Mouse (Mus musculus): ENCODE measurements around the gene Nol11. TPM values are rescaled to one million over a fixed set of nuclear protein-coding genes. Genes with fewer than 3 reads are reported as not detected.
A peak's percentile ranks its signal among the peaks of the same experiment; 100 is the strongest.
"Not testable (repeated sequence)": the region's sequence is repeated elsewhere in the genome, so short reads cannot be mapped to it uniquely, and the experiment has no call there.

The Nol11 gene
- polyA plus RNA-seq, 1 experiment from 2014 or later = 57.7 TPM

DNA sequence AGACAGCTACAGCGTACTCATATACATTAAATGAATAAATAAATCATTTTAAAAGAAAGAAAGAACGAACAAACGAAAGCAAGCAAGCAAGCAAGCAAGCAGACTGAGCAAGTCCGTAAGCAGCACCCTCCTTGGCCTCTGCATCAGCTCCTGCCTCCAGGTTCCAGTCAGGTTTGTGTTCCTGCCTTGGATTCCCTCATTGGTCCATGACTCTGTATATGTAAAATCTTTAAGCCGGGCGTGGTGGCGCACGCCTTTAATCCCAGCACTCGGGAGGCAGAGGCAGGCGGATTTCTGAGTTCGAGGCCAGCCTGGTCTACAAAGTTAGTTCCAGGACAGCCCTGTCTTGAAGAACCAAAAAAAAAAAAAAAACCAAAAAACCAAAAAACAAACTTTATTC, 45.2 kb downstream of the Nol11 start:
- H3K4me1 ChIP-seq (ENCODE audit: control insufficient read depth, insufficient read depth, low read length); ATAC-seq (ENCODE audit: low FRiP score, low TSS enrichment); H3K9me3 ChIP-seq (ENCODE audit: control insufficient read depth, low read length); H3K27ac ChIP-seq (replicated peaks; ENCODE audit: low read depth, low read length); DNase-seq; H3K9ac ChIP-seq (replicated peaks; ENCODE audit: low read length); H3K4me3 ChIP-seq (replicated peaks; ENCODE audit: low read depth, low read length); H3K36me3 ChIP-seq (ENCODE audit: control insufficient read depth, insufficient read depth, low read length); H3K4me2 ChIP-seq (ENCODE audit: low read length); H3K27me3 ChIP-seq (ENCODE audit: control insufficient read depth, insufficient read depth, low read length): not testable (repeated sequence)
- 94% methylated on average over 11 of the region's 11 CpGs for WGBS

DNA sequence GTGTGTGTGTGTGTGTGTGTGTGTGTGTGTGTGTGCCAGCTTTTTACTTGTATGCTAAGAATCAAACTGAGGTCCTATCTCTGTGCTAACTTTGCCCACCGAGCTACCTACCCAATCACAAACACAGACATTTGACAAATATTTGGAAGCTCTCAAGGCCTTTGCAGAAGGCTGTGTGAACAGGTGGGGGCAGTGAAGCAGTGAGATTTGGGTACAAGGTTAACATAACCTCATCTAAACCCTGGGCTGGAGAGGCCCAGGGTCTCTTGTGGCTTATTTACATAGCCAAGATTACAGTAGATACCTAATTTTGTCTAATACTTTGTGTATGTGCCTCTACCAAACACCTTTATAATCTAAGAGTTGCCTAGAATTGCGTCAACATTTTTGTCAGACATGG, 46.8 kb downstream of the Nol11 start:
- ATAC-seq (ENCODE audit: low FRiP score, low TSS enrichment) (no peak), DNase-seq (no peak)
- H3K4me2 ChIP-seq (ENCODE audit: low read length) = no peak overlapping the region
- H3K36me3 ChIP-seq (ENCODE audit: control insufficient read depth, insufficient read depth, low read length) = no peaks in the 10 kb centered on the region
- 90% methylated on average over 2 of the region's 2 CpGs for WGBS
- H3K4me3 ChIP-seq (replicated peaks; ENCODE audit: low read depth, low read length) = no peak overlapping the region
- no peaks in the 10 kb centered on the region for H3K9me3 ChIP-seq (ENCODE audit: control insufficient read depth, low read length)
- no peak overlapping the region for H3K9ac ChIP-seq (replicated peaks; ENCODE audit: low read length)
- no peak overlapping the region for H3K27ac ChIP-seq (replicated peaks; ENCODE audit: low read depth, low read length)
- H3K27me3 ChIP-seq (ENCODE audit: control insufficient read depth, insufficient read depth, low read length) = no peaks in the 10 kb centered on the region
- H3K4me1 ChIP-seq (ENCODE audit: control insufficient read depth, insufficient read depth, low read length) = no peaks in the 10 kb centered on the region

DNA sequence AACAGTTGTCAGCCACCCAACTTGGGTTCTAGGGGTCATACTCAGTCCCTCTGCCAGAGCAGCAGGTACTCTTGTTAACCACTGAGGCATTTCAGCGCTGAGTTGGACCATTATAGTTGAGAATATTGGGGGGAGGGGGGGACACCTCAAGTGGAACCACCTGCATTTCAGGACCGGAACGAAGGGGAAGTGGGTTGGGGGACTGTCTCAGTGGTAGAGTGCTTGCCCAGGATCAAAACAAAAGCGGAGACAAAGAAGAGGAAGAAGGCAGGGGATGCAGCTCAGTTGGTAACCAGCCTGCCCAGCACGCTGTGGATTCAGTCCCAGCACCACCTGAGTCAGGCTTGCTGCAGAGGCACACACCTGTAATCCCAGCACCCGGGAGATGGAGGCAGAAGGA, 48.4 kb downstream of the Nol11 start:
- no peak overlapping the region for H3K4me2 ChIP-seq (ENCODE audit: low read length)
- WGBS = 26% methylated on average over 6 of the region's 6 CpGs
- DNase-seq (no peak), ATAC-seq (ENCODE audit: low FRiP score, low TSS enrichment) (no peak)
- H3K9ac ChIP-seq (replicated peaks; ENCODE audit: low read length) = no peak overlapping the region
- no peak overlapping the region for H3K27ac ChIP-seq (replicated peaks; ENCODE audit: low read depth, low read length)
- H3K9me3 ChIP-seq (ENCODE audit: control insufficient read depth, low read length) = no peaks in the 10 kb centered on the region
- no peaks in the 10 kb centered on the region for H3K36me3 ChIP-seq (ENCODE audit: control insufficient read depth, insufficient read depth, low read length)
- H3K4me3 ChIP-seq (replicated peaks; ENCODE audit: low read depth, low read length) = no peak overlapping the region
- no peaks in the 10 kb centered on the region for H3K4me1 ChIP-seq (ENCODE audit: control insufficient read depth, insufficient read depth, low read length)
- no peaks in the 10 kb centered on the region for H3K27me3 ChIP-seq (ENCODE audit: control insufficient read depth, insufficient read depth, low read length)

DNA sequence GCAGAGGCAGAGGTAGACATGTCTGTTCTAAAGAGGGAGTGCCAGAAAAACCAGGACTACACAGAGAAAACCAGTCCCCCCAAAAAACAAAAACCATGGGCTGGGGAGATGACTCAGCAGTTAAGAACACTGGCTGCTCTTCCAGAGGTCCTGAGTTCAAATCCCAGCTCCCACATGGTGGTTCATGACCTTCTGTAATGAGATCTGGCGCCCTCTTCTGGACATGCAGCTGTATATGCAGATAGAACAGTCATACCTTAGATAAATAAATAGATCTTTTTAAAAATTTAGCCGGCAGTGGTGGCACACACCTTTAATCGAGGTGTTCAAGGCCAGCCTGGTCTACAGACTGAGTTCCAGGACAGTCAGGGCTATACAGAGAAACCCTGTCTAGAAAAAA, 50.5 kb downstream of the Nol11 start:
- WGBS = 80% methylated on average over 3 of the region's 3 CpGs
- DNase-seq = peak; percentile 18
- ATAC-seq (ENCODE audit: low FRiP score, low TSS enrichment) = no peak

DNA sequence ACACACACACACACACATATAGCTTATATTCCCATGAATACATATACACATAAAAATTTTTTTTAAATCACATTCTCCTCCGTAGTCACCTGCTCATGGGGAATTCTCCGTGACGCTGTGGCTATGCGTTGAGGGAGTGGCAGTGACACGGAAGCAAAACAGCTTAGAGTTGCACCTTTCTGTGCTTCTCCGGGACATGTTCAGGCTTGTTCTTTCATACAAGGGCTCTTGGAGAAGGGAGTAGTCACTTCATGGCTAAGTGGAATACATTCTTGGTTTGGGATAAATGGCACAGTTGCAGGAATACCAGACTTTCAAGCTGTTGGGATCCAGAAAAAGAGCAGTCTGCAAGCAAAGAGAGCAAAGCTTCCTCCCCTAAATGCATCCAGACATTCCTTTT, 51.6 kb downstream of the Nol11 start:
- Histone ChIP-seq H3K4me3 (replicated peaks; ENCODE audit: low read depth, low read length) (no peak overlapping the region), H3K27me3 (ENCODE audit: control insufficient read depth, insufficient read depth, low read length) (no peaks in the 10 kb centered on the region), H3K9ac (replicated peaks; ENCODE audit: low read length) (no peak overlapping the region), H3K4me2 (ENCODE audit: low read length) (no peak overlapping the region), H3K4me1 (ENCODE audit: control insufficient read depth, insufficient read depth, low read length) (0 out of 2 replicates have a peak, but pooled peaks cover 1% of the 10 kb centered on the region), H3K27ac (replicated peaks; ENCODE audit: low read depth, low read length) (no peak overlapping the region), H3K36me3 (ENCODE audit: control insufficient read depth, insufficient read depth, low read length) (no peaks in the 10 kb centered on the region), H3K9me3 (ENCODE audit: control insufficient read depth, low read length) (no peaks in the 10 kb centered on the region)
- no peak for DNase-seq
- 99% methylated on average over 6 of the region's 6 CpGs for WGBS
- no peak for ATAC-seq (ENCODE audit: low FRiP score, low TSS enrichment)

More for the DNA sequence above, 50.5 kb downstream of the Nol11 start:
- Histone ChIP-seq H3K9me3 (ENCODE audit: control insufficient read depth, low read length) (no peaks in the 10 kb centered on the region), H3K27ac (replicated peaks; ENCODE audit: low read depth, low read length) (no peak overlapping the region), H3K4me2 (ENCODE audit: low read length) (no peak overlapping the region), H3K9ac (replicated peaks; ENCODE audit: low read length) (no peak overlapping the region), H3K36me3 (ENCODE audit: control insufficient read depth, insufficient read depth, low read length) (no peaks in the 10 kb centered on the region), H3K4me1 (ENCODE audit: control insufficient read depth, insufficient read depth, low read length) (no peaks in the 10 kb centered on the region), H3K4me3 (replicated peaks; ENCODE audit: low read depth, low read length) (no peak overlapping the region), H3K27me3 (ENCODE audit: control insufficient read depth, insufficient read depth, low read length) (no peaks in the 10 kb centered on the region)

DNA sequence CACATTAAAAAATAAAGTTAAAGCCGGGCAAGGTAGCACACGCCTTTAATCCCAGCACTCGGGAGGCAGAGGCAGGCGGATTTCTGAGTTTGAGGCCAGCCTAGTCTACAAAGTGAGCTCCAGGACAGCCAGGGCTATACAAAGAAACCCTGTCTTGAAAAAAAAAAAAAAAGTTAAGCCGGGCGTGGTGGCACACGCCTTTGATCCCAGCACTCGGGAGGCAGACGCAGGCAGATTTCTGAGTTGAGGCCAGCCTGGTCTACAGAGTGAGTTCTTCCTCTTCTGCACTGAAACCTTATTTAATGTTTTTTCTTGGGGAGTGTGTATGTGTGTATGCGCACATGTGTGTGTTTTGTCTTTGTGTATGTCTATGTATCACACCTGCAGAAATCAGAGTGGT, 52.7 kb downstream of the Nol11 start:
- not testable (repeated sequence) for H3K27me3 ChIP-seq (ENCODE audit: control insufficient read depth, insufficient read depth, low read length); H3K9ac ChIP-seq (replicated peaks; ENCODE audit: low read length); H3K36me3 ChIP-seq (ENCODE audit: control insufficient read depth, insufficient read depth, low read length); DNase-seq; H3K9me3 ChIP-seq (ENCODE audit: control insufficient read depth, low read length); ATAC-seq (ENCODE audit: low FRiP score, low TSS enrichment); H3K27ac ChIP-seq (replicated peaks; ENCODE audit: low read depth, low read length); H3K4me2 ChIP-seq (ENCODE audit: low read length); H3K4me3 ChIP-seq (replicated peaks; ENCODE audit: low read depth, low read length); H3K4me1 ChIP-seq (ENCODE audit: control insufficient read depth, insufficient read depth, low read length)
- 95% methylated on average over 10 of the region's 10 CpGs for WGBS

DNA sequence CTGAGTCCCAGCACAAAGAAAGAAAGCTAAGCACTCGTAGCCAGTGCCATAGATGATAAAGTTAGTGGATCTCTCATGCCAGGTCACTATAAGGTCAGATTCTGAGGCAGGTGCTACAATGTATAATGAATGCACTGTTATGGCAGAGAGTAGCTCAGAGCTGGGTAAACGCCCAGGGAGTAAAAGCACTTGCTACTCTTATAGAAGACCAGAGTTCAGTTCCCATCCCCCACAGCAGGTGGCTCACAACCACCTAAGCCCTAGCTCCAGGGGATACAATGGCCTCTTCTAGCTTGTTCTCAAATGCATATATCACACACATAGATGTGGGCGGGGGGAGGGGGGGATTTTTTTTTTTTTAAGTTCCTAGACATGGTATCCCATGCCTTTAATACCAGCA, 53.4 kb downstream of the Nol11 start:
- Histone ChIP-seq H3K4me3 (replicated peaks; ENCODE audit: low read depth, low read length) (no peak overlapping the region), H3K9me3 (ENCODE audit: control insufficient read depth, low read length) (no peaks in the 10 kb centered on the region), H3K4me1 (ENCODE audit: control insufficient read depth, insufficient read depth, low read length) (0 out of 2 replicates have a peak, but pooled peaks cover 5% of the 10 kb centered on the region), H3K36me3 (ENCODE audit: control insufficient read depth, insufficient read depth, low read length) (no peaks in the 10 kb centered on the region), H3K27ac (replicated peaks; ENCODE audit: low read depth, low read length) (no peak overlapping the region), H3K9ac (replicated peaks; ENCODE audit: low read length) (no peak overlapping the region), H3K4me2 (ENCODE audit: low read length) (no peak overlapping the region), H3K27me3 (ENCODE audit: control insufficient read depth, insufficient read depth, low read length) (no peaks in the 10 kb centered on the region)
- ATAC-seq (ENCODE audit: low FRiP score, low TSS enrichment) = no peak
- no peak for DNase-seq
- WGBS = 59% methylated on average over 3 of the region's 3 CpGs

DNA sequence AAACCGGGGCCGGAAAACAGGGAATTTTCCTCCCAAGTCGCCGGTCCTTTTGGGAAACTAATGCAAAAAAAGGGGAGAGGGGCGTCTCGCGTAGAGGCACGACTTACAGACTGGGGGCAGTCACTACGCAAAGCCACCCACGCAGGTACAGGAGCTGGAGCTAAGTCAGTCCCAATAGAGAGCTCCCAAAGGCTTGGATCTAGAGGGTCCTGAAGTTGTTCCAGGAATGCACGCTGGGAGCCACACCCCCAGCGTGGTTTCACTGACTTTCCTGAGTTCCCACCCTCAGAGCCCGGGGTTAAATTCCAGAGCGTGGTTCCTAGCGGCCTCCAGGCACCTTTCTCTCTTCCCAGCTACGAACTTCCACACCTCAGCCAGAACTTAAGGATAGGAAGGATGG, 56.8 kb downstream of the Nol11 start:
- Histone ChIP-seq H3K9me3 (ENCODE audit: control insufficient read depth, low read length) (no peaks in the 10 kb centered on the region), H3K27me3 (ENCODE audit: control insufficient read depth, insufficient read depth, low read length) (no peaks in the 10 kb centered on the region), H3K4me3 (replicated peaks; ENCODE audit: low read depth, low read length) (peak overlapping the region; percentile 77), H3K27ac (replicated peaks; ENCODE audit: low read depth, low read length) (peak overlapping the region; percentile 98), H3K4me2 (ENCODE audit: low read length) (peak overlapping the region; percentile 88), H3K4me1 (ENCODE audit: control insufficient read depth, insufficient read depth, low read length) (peaks cover 19% of the 10 kb centered on the region), H3K9ac (replicated peaks; ENCODE audit: low read length) (peak overlapping the region; percentile 99), H3K36me3 (ENCODE audit: control insufficient read depth, insufficient read depth, low read length) (no peaks in the 10 kb centered on the region)
- ATAC-seq (ENCODE audit: low FRiP score, low TSS enrichment) = peak; percentile 13; the same call in 1 of the 2 replicates
- DNase-seq = peak; percentile 27
- 1% methylated on average over 16 of the region's 16 CpGs for WGBS

DNA sequence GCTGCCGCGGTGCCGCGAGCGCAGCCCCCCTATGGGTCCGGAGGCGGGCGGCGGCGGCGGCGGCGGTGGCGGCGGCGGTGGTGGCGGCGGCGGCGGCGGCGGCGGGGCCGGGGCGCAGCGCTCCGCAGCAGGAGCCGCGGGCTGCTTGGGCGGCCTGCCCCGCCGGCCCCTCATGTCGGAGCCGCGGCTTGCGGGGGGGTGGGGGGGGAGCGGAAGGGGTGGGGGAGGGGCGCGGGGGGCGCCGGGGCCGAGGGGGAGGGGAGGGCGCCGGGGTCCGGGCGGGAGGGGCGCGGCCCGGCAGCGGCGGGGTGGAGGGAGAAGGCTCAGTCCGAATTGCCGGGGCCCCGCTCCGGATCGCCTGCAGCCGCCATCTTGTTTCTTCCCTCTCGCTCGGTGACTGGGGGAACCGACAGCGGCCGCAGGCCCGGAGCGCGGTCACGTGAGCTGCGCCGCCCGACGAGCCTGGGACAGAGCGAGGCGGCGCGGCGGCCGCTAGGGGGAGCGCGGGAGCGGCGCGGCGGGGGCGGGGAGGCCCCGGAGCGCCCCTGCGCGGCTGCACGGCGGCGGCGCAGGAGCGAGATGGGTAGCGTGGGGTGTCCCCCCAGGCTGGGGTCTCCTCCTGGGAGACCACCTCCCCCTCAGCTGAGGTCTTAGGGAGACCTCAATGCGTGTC, 57.3 kb downstream of the Nol11 start, which contains the start of gene Bptf:
Bptf (minus strand) TSS at position 379 of the 673 bp plus-strand sequence.
- no peaks in the 10 kb centered on the region for H3K36me3 ChIP-seq (ENCODE audit: control insufficient read depth, insufficient read depth, low read length)
- peak within 1 kb of the TSS; percentile 77 for H3K4me3 ChIP-seq (replicated peaks; ENCODE audit: low read depth, low read length)
- peak within 1 kb of the TSS; percentile 88 for H3K4me2 ChIP-seq (ENCODE audit: low read length)
- no peaks in the 10 kb centered on the region for H3K9me3 ChIP-seq (ENCODE audit: control insufficient read depth, low read length)
- peak; percentile 98 for ATAC-seq (ENCODE audit: low FRiP score, low TSS enrichment)
- H3K9ac ChIP-seq (replicated peaks; ENCODE audit: low read length) = peak within 1 kb of the TSS; percentile 99
- H3K27ac ChIP-seq (replicated peaks; ENCODE audit: low read depth, low read length) = peak within 1 kb of the TSS; percentile 98
- no peaks in the 10 kb centered on the region for H3K27me3 ChIP-seq (ENCODE audit: control insufficient read depth, insufficient read depth, low read length)
- peak; percentile 96 for DNase-seq
- under 1% methylated on average over 49 of the region's 94 CpGs for WGBS
- H3K4me1 ChIP-seq (ENCODE audit: control insufficient read depth, insufficient read depth, low read length) = peaks cover 19% of the 10 kb centered on the region
